Mouse (Mus musculus): ENCODE measurements around the gene Ppp2r3c.
"Not testable (repeated sequence)": the region's sequence is repeated elsewhere in the genome, so short reads cannot be mapped to it uniquely, and the experiment has no call there.

Ppp2r3c gene

GRCm38 (mm10) chr12:55302485-55303441 is at the start of gene Ppp2r3c:
Gene Ppp2r3c (minus strand): TSS chr12:55302998.
- DNase-seq = peak; percentile 92 to 95

GRCm38 (mm10) chr12:55344583-55344982 is 41.8 kb upstream of the Ppp2r3c start:
- peak in 1 of 2 experiments; percentile 18 for DNase-seq

- DNase-seq = no peak
Observed at GRCm38 (mm10) chr12:55343998-55344397, 41.2 kb upstream of the Ppp2r3c start.

GRCm38 (mm10) chr12:55343045-55343444 is 40.2 kb upstream of the Ppp2r3c start:
- not testable (repeated sequence) for DNase-seq

GRCm38 (mm10) chr12:55338490-55338889 is 35.7 kb upstream of the Ppp2r3c start:
- DNase-seq = not testable (repeated sequence)

- DNase-seq = no peak
Observed at GRCm38 (mm10) chr12:55333662-55334061, 30.9 kb upstream of the Ppp2r3c start.

GRCm38 (mm10) chr12:55329351-55329750 is 26.6 kb upstream of the Ppp2r3c start:
- no peak for DNase-seq

- no peak for DNase-seq
Observed at GRCm38 (mm10) chr12:55328784-55329183, 26.0 kb upstream of the Ppp2r3c start.

GRCm38 (mm10) chr12:55325702-55326101 is 22.9 kb upstream of the Ppp2r3c start:
- no peak for DNase-seq

- DNase-seq = peak in 1 of 2 experiments; percentile 23
Observed at GRCm38 (mm10) chr12:55321642-55322291, 19.0 kb upstream of the Ppp2r3c start.

GRCm38 (mm10) chr12:55315192-55315591 is 12.4 kb upstream of the Ppp2r3c start:
- peak; percentile 82 to 88 for DNase-seq

- DNase-seq = no peak
Observed at GRCm38 (mm10) chr12:55313901-55314300, 11.1 kb upstream of the Ppp2r3c start.

GRCm38 (mm10) chr12:55311841-55312240 is 9.0 kb upstream of the Ppp2r3c start:
- no peak for DNase-seq

GRCm38 (mm10) chr12:55309501-55309900 is 6.7 kb upstream of the Ppp2r3c start:
- DNase-seq = no peak

- no peak for DNase-seq
Observed at GRCm38 (mm10) chr12:55308731-55309130, 5.9 kb upstream of the Ppp2r3c start.

GRCm38 (mm10) chr12:55307566-55307965 is 4.8 kb upstream of the Ppp2r3c start:
- DNase-seq = no peak

- no peak for DNase-seq
Observed at GRCm38 (mm10) chr12:55306371-55306770, 3.6 kb upstream of the Ppp2r3c start.

- peak in 1 of 2 experiments; percentile 15 for DNase-seq
Observed at GRCm38 (mm10) chr12:55301472-55302300, 1.1 kb downstream of the Ppp2r3c start.

GRCm38 (mm10) chr12:55300820-55301351 is 1.9 kb downstream of the Ppp2r3c start:
- DNase-seq = no peak

GRCm38 (mm10) chr12:55299336-55299735 is 3.5 kb downstream of the Ppp2r3c start, which contains the start of gene 1110008L16Rik:
Gene 1110008L16Rik (plus strand): TSS chr12:55299577.
- no peak for DNase-seq

- DNase-seq = no peak
Observed at GRCm38 (mm10) chr12:55298112-55298511, 4.7 kb downstream of the Ppp2r3c start.

GRCm38 (mm10) chr12:55277583-55277982 is 25.2 kb downstream of the Ppp2r3c start:
- not testable (repeated sequence) for DNase-seq
